Mouse (Mus musculus): Measurements from ENCODE around the gene Gm20852. TPM values are rescaled to one million over a fixed set of nuclear protein-coding genes. Genes with fewer than 3 reads are reported as not detected.
"Not testable (repeated sequence)": the region's sequence is repeated elsewhere in the genome, so short reads cannot be mapped to it uniquely, and the experiment has no call there.

Gene Gm20852
- polyA plus RNA-seq (2015; fragmentation: Nextera tagmentation; extraction: Ambion mirVana), result not detected in 2 replicates

- not testable (repeated sequence) for H3K4me2 ChIP-seq (replicated peaks); H3K27ac ChIP-seq (replicated peaks); H3K9ac ChIP-seq; H3K4me3 ChIP-seq (replicated peaks); H3K36me3 ChIP-seq; H3K27me3 ChIP-seq; H3K9me3 ChIP-seq (replicated peaks); H3K4me1 ChIP-seq; ATAC-seq (ENCODE audit: insufficient number of reproducible peaks, low FRiP score, low TSS enrichment, low read depth)
- WGBS, result no CpG with 5 or more reads among the region's 4 CpGs
These were observed at the start of gene Gm20852 for GRCm38 (mm10) chrY:66742023-66742422. Gene Gm20852, minus strand, starts transcription at chrY:66742123.
